Mouse (Mus musculus) heart, embryonic 11.5 days (tissue): ENCODE data around the gene Tmub2. TPM values are rescaled to one million over a fixed set of nuclear protein-coding genes. Genes with fewer than 3 reads are reported as not detected.
"Not testable (repeated sequence)": the region's sequence is repeated elsewhere in the genome, so short reads cannot be mapped to it uniquely, and the experiment has no call there.

ENCODE experiments used
- ATAC-seq: fragments of 200-750 bp; cut with Nextera tagmentation; replicated peaks from 2 replicates; pipeline ENCODE4 v1.8.0; 2017; ENCODE audit warnings: moderate library complexity; ENCODE audit not compliant: insufficient number of reproducible peaks, low FRiP score, low TSS enrichment
- H3K27ac ChIP-seq: fragments of 300-500 bp; sonication (generic); 2 replicates; pipeline ENCODE4 v1.5.1; 2014; ENCODE audit warnings: mild to moderate bottlenecking, low read depth, low read length
- H3K27me3 ChIP-seq: fragments of 300-500 bp; sonication (generic); 2 replicates; pipeline ENCODE4 v1.6.1; 2014; ENCODE audit warnings: mild to moderate bottlenecking, low read length, mixed read lengths; ENCODE audit not compliant: control insufficient read depth, insufficient read depth
- H3K36me3 ChIP-seq: fragments of 300-500 bp; sonication (generic); 2 replicates; pipeline ENCODE4 v1.6.1; 2014; ENCODE audit warnings: mild to moderate bottlenecking, low read length, moderate library complexity, mixed read lengths; ENCODE audit not compliant: control insufficient read depth, insufficient read depth
- H3K4me1 ChIP-seq: fragments of 300-500 bp; sonication (generic); 2 replicates; pipeline ENCODE4 v1.6.1; 2014; ENCODE audit warnings: low read length; ENCODE audit not compliant: control insufficient read depth, insufficient read depth
- H3K4me2 ChIP-seq: fragments of 300-500 bp; sonication (generic); 2 replicates; pipeline ENCODE4 v1.6.1; 2014; ENCODE audit warnings: mild to moderate bottlenecking, moderate library complexity
- H3K4me3 ChIP-seq: fragments of 300-500 bp; sonication (generic); 2 replicates; pipeline ENCODE4 v1.5.1; 2014; ENCODE audit warnings: low read depth, low read length
- H3K9ac ChIP-seq: fragments of 300-500 bp; sonication (generic); 2 replicates; pipeline ENCODE4 v1.6.1; 2014; ENCODE audit warnings: mild to moderate bottlenecking, low read depth, low read length, moderate library complexity
- H3K9me3 ChIP-seq: fragments of 300-500 bp; sonication (generic); replicated peaks from 2 replicates; pipeline ENCODE4 v1.6.1; 2016; ENCODE audit warnings: low read length; ENCODE audit not compliant: control insufficient read depth
- WGBS: fragments of 180-500 bp; shearing (Covaris S2); extraction: QIAGEN DNeasy Blood & Tissue Kit; methylation state at CpG from one replicate; pipeline ENCODE4 v1.1.7; 2014; ENCODE audit not compliant: insufficient replicate concordance; 5-methylcytosine and 5-hydroxymethylcytosine counted together
- polyA plus RNA-seq: library from polyadenylated mRNA; unstranded; fragments of >200 nt; fragmentation: Nextera tagmentation; extraction: Ambion mirVana; gene quantifications from 2 replicates; pipeline ENCODE4 v1.2.1, GENCODE M21; 2014

Tmub2 gene
- polyA plus RNA-seq, 1 experiment from 2014 or later, result 40.5 TPM

- Histone ChIP-seq H3K27ac (no peak overlapping the region), H3K27me3 (no peaks in the 10 kb centered on the region), H3K9me3 (no peaks in the 10 kb centered on the region), H3K4me3 (no peak overlapping the region), H3K9ac (no peak overlapping the region), H3K4me1 (peaks cover 3% of the 10 kb centered on the region; the same call in 1 of the 2 replicates), H3K36me3 (peaks cover 3% of the 10 kb centered on the region; the same call in 1 of the 2 replicates), H3K4me2 (peak overlapping the region; percentile 42; the same call in 1 of the 2 replicates)
- 88% methylated on average over 8 of the region's 8 CpGs for WGBS
- ATAC-seq, result no peak
These were observed 17.9 kb upstream of the Tmub2 start for GRCm38 (mm10) chr11:102266631-102267355.

GRCm38 (mm10) chr11:102267480-102267879 is 17.3 kb upstream of the Tmub2 start:
- Histone ChIP-seq H3K9me3 (no peaks in the 10 kb centered on the region), H3K4me3 (no peak overlapping the region), H3K36me3 (no peaks in the 10 kb centered on the region), H3K4me1 (peaks cover 3% of the 10 kb centered on the region; the same call in 1 of the 2 replicates), H3K27me3 (no peaks in the 10 kb centered on the region), H3K27ac (no peak overlapping the region), H3K9ac (no peak overlapping the region), H3K4me2 (peak overlapping the region; percentile 42)
- WGBS, result 5% methylated on average over 11 of the region's 11 CpGs
- no peak for ATAC-seq

- Histone ChIP-seq H3K4me2 (peak within 1 kb of the TSS; percentile 42; the same call in 1 of the 2 replicates), H3K27me3 (no peaks in the 10 kb centered on the region), H3K9me3 (no peaks in the 10 kb centered on the region), H3K4me3 (no peak within 1 kb of the TSS), H3K27ac (no peak within 1 kb of the TSS), H3K4me1 (peaks cover 3% of the 10 kb centered on the region; the same call in 1 of the 2 replicates), H3K36me3 (no peaks in the 10 kb centered on the region), H3K9ac (no peak within 1 kb of the TSS)
- 86% methylated on average over 12 of the region's 12 CpGs for WGBS
- ATAC-seq, result no peak
These were observed 16.0 kb upstream of the Tmub2 start, which contains the start of gene Asb16 for GRCm38 (mm10) chr11:102268520-102269244. Asb16 (plus strand) TSS chr11:102268743.

- WGBS, result 2% methylated on average over 33 of the region's 33 CpGs
- Histone ChIP-seq H3K4me1 (no peaks in the 10 kb centered on the region), H3K4me2 (peak overlapping the region; percentile 76), H3K9ac (peak overlapping the region; percentile 70), H3K36me3 (no peaks in the 10 kb centered on the region), H3K4me3 (peak overlapping the region; percentile 39), H3K27ac (no peak overlapping the region), H3K27me3 (peaks cover 5% of the 10 kb centered on the region; the same call in 1 of the 2 replicates), H3K9me3 (no peaks in the 10 kb centered on the region)
- ATAC-seq, result no peak; the same call in 1 of the 2 replicates
These were observed 8.3 kb upstream of the Tmub2 start for GRCm38 (mm10) chr11:102276411-102276915.

GRCm38 (mm10) chr11:102277754-102278153 is 7.0 kb upstream of the Tmub2 start:
- no peak for ATAC-seq
- H3K27me3 ChIP-seq, result peaks cover 5% of the 10 kb centered on the region; the same call in 1 of the 2 replicates
- H3K4me2 ChIP-seq, result no peak overlapping the region
- no peak overlapping the region for H3K27ac ChIP-seq
- WGBS, result 77% methylated on average over 8 of the region's 12 CpGs
- no peaks in the 10 kb centered on the region for H3K4me1 ChIP-seq
- no peak overlapping the region for H3K4me3 ChIP-seq
- no peak overlapping the region for H3K9ac ChIP-seq
- no peaks in the 10 kb centered on the region for H3K36me3 ChIP-seq
- no peaks in the 10 kb centered on the region for H3K9me3 ChIP-seq

GRCm38 (mm10) chr11:102279595-102279994 is 5.1 kb upstream of the Tmub2 start:
- 82% methylated on average over 3 of the region's 3 CpGs for WGBS
- Histone ChIP-seq H3K27me3 (peaks cover 5% of the 10 kb centered on the region; the same call in 1 of the 2 replicates), H3K9ac (no peak overlapping the region), H3K9me3 (no peaks in the 10 kb centered on the region), H3K4me3 (no peak overlapping the region), H3K4me2 (no peak overlapping the region), H3K36me3 (no peaks in the 10 kb centered on the region), H3K27ac (no peak overlapping the region), H3K4me1 (no peaks in the 10 kb centered on the region)
- ATAC-seq, result no peak

- H3K9me3 ChIP-seq, H3K4me3 ChIP-seq, H3K4me2 ChIP-seq, H3K4me1 ChIP-seq, ATAC-seq, H3K27ac ChIP-seq, H3K9ac ChIP-seq, H3K27me3 ChIP-seq, H3K36me3 ChIP-seq: not testable (repeated sequence)
- WGBS, result 66% methylated on average over 6 of the region's 6 CpGs
These were observed 4.5 kb upstream of the Tmub2 start for GRCm38 (mm10) chr11:102280267-102280666.

GRCm38 (mm10) chr11:102283922-102284321 is 809 bp upstream of the Tmub2 start:
- H3K36me3 ChIP-seq, result peaks cover 7% of the 10 kb centered on the region; the same call in 1 of the 2 replicates
- H3K4me1 ChIP-seq, result peaks cover 7% of the 10 kb centered on the region
- no peak overlapping the region for H3K9ac ChIP-seq
- ATAC-seq, result no peak
- H3K27me3 ChIP-seq, result no peaks in the 10 kb centered on the region
- 79% methylated on average over 6 of the region's 6 CpGs for WGBS
- H3K27ac ChIP-seq, result no peak overlapping the region
- peak overlapping the region; percentile 82; the same call in 1 of the 2 replicates for H3K4me3 ChIP-seq
- no peaks in the 10 kb centered on the region for H3K9me3 ChIP-seq
- H3K4me2 ChIP-seq, result peak overlapping the region; percentile 75
